Mouse (Mus musculus) bone marrow macrophage, adult 2 months (primary cell): ENCODE data around the gene Tbx21.

Experiments
- CTCF ChIP-seq: IDR thresholded peaks from 2 replicates; pipeline ENCODE4 v1.5.1; 2012; ENCODE audit warnings: low read depth, mild to moderate bottlenecking, low read length, moderate library complexity
- POLR2A ChIP-seq: IDR thresholded peaks from 2 replicates; pipeline ENCODE4 v1.6.1; 2012; ENCODE audit warnings: mild to moderate bottlenecking, low read depth, low read length, borderline replicate concordance

GRCm38 (mm10) chr11:97152023-97152426 is 36.9 kb upstream of the Tbx21 start:
- TF ChIP-seq CTCF (no peak), POLR2A (no peak)
